Mouse (Mus musculus) kidney, embryonic 14.5 days (tissue): Measurements from ENCODE around the gene Dmac1. TPM values are rescaled to one million over a fixed set of nuclear protein-coding genes. Genes with fewer than 3 reads are reported as not detected.
"Not testable (repeated sequence)": the region's sequence is repeated elsewhere in the genome, so short reads cannot be mapped to it uniquely, and the experiment has no call there.

Experiments
- ATAC-seq: fragments of 200-750 bp; cut with Nextera tagmentation; 2 replicates; pipeline ENCODE4 v1.8.0; 2017; ENCODE audit warnings: moderate number of reproducible peaks, mild to moderate bottlenecking, moderate TSS enrichment, moderate library complexity; ENCODE audit not compliant: low FRiP score, low TSS enrichment
- H3K27ac ChIP-seq: fragments of 300-500 bp; sonication (generic); 2 replicates; pipeline ENCODE4 v1.5.1; 2014; ENCODE audit warnings: low read depth, mild to moderate bottlenecking, low read length, moderate library complexity, mixed read lengths
- H3K27me3 ChIP-seq: fragments of 300-500 bp; sonication (generic); 2 replicates; pipeline ENCODE4 v1.6.1; 2014; ENCODE audit warnings: mild to moderate bottlenecking, low read length; ENCODE audit not compliant: control insufficient read depth, insufficient read depth
- H3K36me3 ChIP-seq: fragments of 300-500 bp; sonication (generic); 2 replicates; pipeline ENCODE4 v1.6.1; 2014; ENCODE audit warnings: low read length, mixed read lengths; ENCODE audit not compliant: control insufficient read depth, insufficient read depth
- H3K4me1 ChIP-seq: fragments of 300-500 bp; sonication (generic); 2 replicates; pipeline ENCODE4 v1.6.1; 2014; ENCODE audit warnings: low read length, mixed read lengths; ENCODE audit not compliant: control insufficient read depth, insufficient read depth
- H3K4me2 ChIP-seq: fragments of 300-500 bp; sonication (generic); replicated peaks from 2 replicates; pipeline ENCODE4 v1.6.1; 2014; ENCODE audit warnings: low read depth, mild to moderate bottlenecking, low read length
- H3K4me3 ChIP-seq: fragments of 300-500 bp; sonication (generic); 2 replicates; pipeline ENCODE4 v1.5.1; 2014; ENCODE audit warnings: mild to moderate bottlenecking, low read length
- H3K9ac ChIP-seq: fragments of 300-500 bp; sonication (generic); 2 replicates; pipeline ENCODE4 v1.6.1; 2014; ENCODE audit warnings: low read depth, mild to moderate bottlenecking, low read length, moderate library complexity
- H3K9me3 ChIP-seq: fragments of 300-500 bp; sonication (generic); 2 replicates; pipeline ENCODE4 v1.6.1; 2016; ENCODE audit warnings: low read length; ENCODE audit not compliant: control insufficient read depth
- WGBS: fragments of 180-500 bp; shearing (Covaris S2); extraction: QIAGEN DNeasy Blood & Tissue Kit; methylation state at CpG from one replicate; pipeline ENCODE4 v1.1.7; 2014; 5-methylcytosine and 5-hydroxymethylcytosine counted together
- polyA plus RNA-seq: library from polyadenylated mRNA; unstranded; fragments of >200 nt; fragmentation: Nextera tagmentation; extraction: Ambion mirVana; gene quantifications from 2 replicates; pipeline ENCODE4 v1.2.1, GENCODE M21; 2014

The Dmac1 gene
- polyA plus RNA-seq, 1 experiment from 2014 or later, result 120 TPM

GRCm38 (mm10) chr4:75234602-75235001 is 43.5 kb downstream of the Dmac1 start:
- H3K4me3 ChIP-seq, result not testable (repeated sequence)

More at GRCm38 (mm10) chr4:75234602-75235001, 43.5 kb downstream of the Dmac1 start:
- H3K36me3 ChIP-seq, ATAC-seq, H3K4me1 ChIP-seq, H3K4me2 ChIP-seq, H3K9me3 ChIP-seq, H3K9ac ChIP-seq, H3K27me3 ChIP-seq, H3K27ac ChIP-seq: not testable (repeated sequence)
- 47% methylated on average over 3 of the region's 3 CpGs for WGBS
